Mouse (Mus musculus) lung, embryonic 15.5 days (tissue): Measurements from ENCODE around the gene Shld1. TPM values are rescaled to one million over a fixed set of nuclear protein-coding genes. Genes with fewer than 3 reads are reported as not detected.

Experiments
- ATAC-seq: fragments of 200-750 bp; cut with Nextera tagmentation; 2 replicates; pipeline ENCODE4 v1.8.0; 2017; ENCODE audit warnings: moderate number of reproducible peaks, borderline replicate concordance; ENCODE audit not compliant: low FRiP score, low TSS enrichment; ENCODE audit errors: extremely low read depth
- H3K27ac ChIP-seq: fragments of 300-500 bp; sonication (generic); 2 replicates; pipeline ENCODE4 v1.5.1; 2015; ENCODE audit warnings: moderate library complexity, mild to moderate bottlenecking, inconsistent platforms
- H3K27me3 ChIP-seq: fragments of 300-500 bp; sonication (generic); 2 replicates; pipeline ENCODE4 v1.6.1; 2015; ENCODE audit warnings: inconsistent platforms
- H3K36me3 ChIP-seq: fragments of 300-500 bp; sonication (generic); 2 replicates; pipeline ENCODE4 v1.6.1; 2015; ENCODE audit warnings: inconsistent platforms
- H3K4me1 ChIP-seq: fragments of 300-500 bp; sonication (generic); 2 replicates; pipeline ENCODE4 v1.6.1; 2015; ENCODE audit warnings: inconsistent platforms
- H3K4me2 ChIP-seq: fragments of 300-500 bp; sonication (generic); 2 replicates; pipeline ENCODE4 v1.6.1; 2015; ENCODE audit warnings: inconsistent platforms, mild to moderate bottlenecking, moderate library complexity
- H3K4me3 ChIP-seq: fragments of 300-500 bp; sonication (generic); 2 replicates; pipeline ENCODE4 v1.5.1; 2015; ENCODE audit warnings: mild to moderate bottlenecking, inconsistent platforms
- H3K9ac ChIP-seq: fragments of 300-500 bp; sonication (generic); 2 replicates; pipeline ENCODE4 v1.6.1; 2015; ENCODE audit warnings: inconsistent platforms
- H3K9me3 ChIP-seq: fragments of 300-500 bp; sonication (generic); 2 replicates; pipeline ENCODE4 v1.6.1; 2016; ENCODE audit warnings: inconsistent platforms
- WGBS: fragments of 180-500 bp; shearing (Covaris S2); methylation state at CpG from one replicate; pipeline ENCODE4 v1.1.7; 2015; 5-methylcytosine and 5-hydroxymethylcytosine counted together
- polyA plus RNA-seq: library from polyadenylated mRNA; unstranded; fragments of >200 nt; fragmentation: Nextera tagmentation; extraction: Ambion mirVana; gene quantifications from 2 replicates; pipeline ENCODE4 v1.2.1, GENCODE M21; 2015

Gene Shld1
- polyA plus RNA-seq, 1 experiment from 2014 or later: 14.2 TPM

DNA sequence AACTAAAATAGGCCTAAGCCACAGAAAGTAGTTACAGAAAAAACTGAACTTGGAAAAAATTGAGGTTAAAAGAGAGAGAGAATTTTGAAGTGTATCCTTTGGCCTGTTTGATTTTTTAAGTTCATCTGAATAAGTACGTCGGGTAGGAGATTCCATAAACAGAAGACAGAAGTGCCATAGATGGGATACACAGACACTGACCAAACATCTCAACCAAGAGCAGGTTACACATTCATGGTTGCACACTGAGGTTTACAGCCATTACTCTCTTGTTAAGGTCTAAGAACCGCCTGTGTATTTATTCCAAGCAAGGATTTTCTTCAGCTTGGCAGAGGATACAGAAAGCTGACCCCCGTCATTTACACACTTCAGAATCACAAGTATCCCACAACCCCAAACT is 94.2 kb downstream of the Shld1 start, which contains the start of gene Chgb:
Chgb (plus strand) TSS at position 301 of the 400 bp plus-strand sequence.
- peak within 1 kb of the TSS; percentile 37 for H3K4me3 ChIP-seq
- H3K27me3 ChIP-seq: peaks cover 7% of the 10 kb centered on the region
- H3K27ac ChIP-seq: no peak within 1 kb of the TSS
- no peaks in the 10 kb centered on the region for H3K9me3 ChIP-seq
- ATAC-seq: no peak
- H3K4me1 ChIP-seq: peaks cover 5% of the 10 kb centered on the region
- H3K4me2 ChIP-seq: peak within 1 kb of the TSS; percentile 73
- no peaks in the 10 kb centered on the region for H3K36me3 ChIP-seq
- no peak within 1 kb of the TSS for H3K9ac ChIP-seq
- 8% methylated on average over 4 of the region's 4 CpGs for WGBS

DNA sequence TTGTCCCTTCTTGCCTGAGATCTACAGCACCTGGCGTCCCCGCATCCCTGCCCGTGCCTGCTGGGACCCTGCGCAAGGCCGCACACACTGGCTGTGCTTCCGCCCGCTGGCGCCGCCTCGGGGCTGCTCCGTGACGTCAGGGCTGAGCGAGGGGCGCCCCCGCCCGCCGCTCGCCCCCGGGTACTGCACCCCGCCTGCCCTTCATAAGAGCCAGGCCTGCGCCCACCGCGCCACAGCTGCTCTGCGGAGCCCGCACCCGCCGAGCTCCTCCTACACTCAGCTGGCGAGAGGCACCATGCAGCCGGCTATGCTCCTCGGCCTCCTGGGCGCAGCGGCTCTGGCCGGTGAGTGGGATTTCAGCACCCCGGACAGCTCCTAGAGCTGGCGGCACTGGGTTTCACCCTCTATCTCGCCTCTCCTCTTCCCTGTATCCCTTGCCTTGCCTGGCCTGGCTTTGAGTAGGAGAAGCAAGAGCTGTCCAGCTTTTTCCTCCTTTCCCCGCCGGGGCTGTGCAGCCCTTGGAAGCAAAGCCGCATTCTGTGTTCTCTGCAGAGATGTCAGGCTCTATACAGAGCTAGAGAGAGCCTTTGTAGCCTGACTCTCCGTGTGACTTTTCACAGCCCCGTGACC is 94.8 kb downstream of the Shld1 start:
- H3K27me3 ChIP-seq: peaks cover 7% of the 10 kb centered on the region
- under 1% methylated on average over 40 of the region's 41 CpGs for WGBS
- no peak overlapping the region for H3K27ac ChIP-seq
- H3K4me2 ChIP-seq: peak overlapping the region; percentile 73
- H3K9me3 ChIP-seq: no peaks in the 10 kb centered on the region
- no peak overlapping the region for H3K9ac ChIP-seq
- peaks cover 5% of the 10 kb centered on the region for H3K4me1 ChIP-seq
- H3K36me3 ChIP-seq: no peaks in the 10 kb centered on the region
- peak; percentile 98 for ATAC-seq
- peak overlapping the region; percentile 37 for H3K4me3 ChIP-seq

DNA sequence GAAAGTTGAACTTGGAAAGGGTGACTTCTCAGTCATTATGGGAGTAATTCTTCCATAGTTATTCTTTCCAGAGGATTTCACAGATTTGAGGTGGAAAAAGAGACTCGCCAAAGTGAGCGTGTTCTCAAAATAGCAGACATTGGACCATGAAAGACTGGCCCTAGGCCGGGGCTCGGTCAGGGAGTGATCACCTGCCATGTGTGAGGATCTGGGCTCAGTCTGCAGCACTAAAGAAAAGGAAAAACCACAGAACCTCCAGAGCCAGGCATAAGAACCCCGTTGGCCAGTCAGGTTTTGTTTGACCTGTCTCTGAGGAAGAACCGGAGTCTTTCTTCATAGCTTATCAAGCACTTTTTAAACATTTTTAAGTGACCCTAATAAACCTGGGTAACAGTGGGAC is 97.3 kb downstream of the Shld1 start:
- 73% methylated on average over 6 of the region's 6 CpGs for WGBS
- ATAC-seq: no peak
- Histone ChIP-seq H3K4me2 (no peak overlapping the region), H3K4me1 (peaks cover 5% of the 10 kb centered on the region), H3K36me3 (no peaks in the 10 kb centered on the region), H3K9me3 (no peaks in the 10 kb centered on the region), H3K4me3 (no peak overlapping the region), H3K27me3 (peaks cover 7% of the 10 kb centered on the region), H3K27ac (no peak overlapping the region), H3K9ac (no peak overlapping the region)

DNA sequence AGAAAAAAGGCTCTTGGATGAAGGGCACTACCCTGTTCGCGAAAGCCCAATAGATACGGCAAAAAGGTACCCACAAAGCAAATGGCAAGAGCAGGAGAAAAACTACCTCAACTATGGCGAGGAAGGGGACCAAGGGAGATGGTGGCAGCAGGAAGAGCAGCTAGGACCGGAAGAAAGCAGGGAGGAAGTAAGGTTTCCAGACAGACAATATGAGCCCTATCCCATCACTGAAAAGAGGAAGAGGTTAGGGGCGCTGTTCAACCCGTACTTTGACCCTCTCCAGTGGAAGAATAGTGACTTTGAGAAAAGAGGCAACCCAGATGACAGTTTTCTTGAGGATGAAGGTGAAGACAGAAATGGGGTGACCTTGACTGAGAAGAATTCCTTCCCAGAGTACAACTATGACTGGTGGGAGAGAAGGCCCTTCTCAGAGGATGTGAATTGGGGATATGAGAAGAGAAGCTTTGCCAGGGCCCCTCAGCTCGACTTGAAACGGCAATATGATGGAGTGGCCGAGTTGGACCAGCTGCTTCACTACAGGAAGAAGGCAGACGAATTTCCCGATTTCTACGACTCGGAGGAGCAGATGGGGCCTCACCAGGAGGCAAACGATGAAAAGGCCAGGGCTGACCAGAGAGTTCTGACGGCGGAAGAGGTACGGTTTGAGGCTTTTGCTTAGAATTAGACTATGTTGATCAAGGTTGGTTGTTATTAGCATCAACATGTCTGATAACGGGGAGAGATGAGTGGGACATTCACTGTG is 106.9 kb downstream of the Shld1 start:
- WGBS: 76% methylated on average over 19 of the region's 19 CpGs
- H3K27me3 ChIP-seq: no peaks in the 10 kb centered on the region

DNA sequence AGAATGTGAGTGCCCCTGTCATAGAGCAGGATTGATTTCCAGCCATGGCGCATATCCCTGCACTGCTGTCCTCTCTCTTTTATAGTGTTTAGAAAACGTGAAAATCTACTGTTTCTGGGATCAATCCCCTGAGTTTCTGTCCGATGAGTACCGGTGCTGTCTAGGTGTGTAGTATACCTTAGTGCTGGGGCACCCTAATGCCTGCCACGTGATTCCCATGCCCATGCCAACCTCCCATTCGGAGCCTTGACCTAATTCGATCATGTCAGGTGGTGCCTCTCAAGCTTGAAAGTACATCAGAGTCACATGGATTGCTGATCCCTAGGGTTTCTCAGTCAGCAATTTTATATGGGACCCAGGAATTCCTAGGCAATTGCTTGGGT is 107.5 kb downstream of the Shld1 start:
- H3K36me3 ChIP-seq: no peaks in the 10 kb centered on the region
- 82% methylated on average over 7 of the region's 7 CpGs for WGBS
- no peaks in the 10 kb centered on the region for H3K9me3 ChIP-seq
- H3K4me2 ChIP-seq: no peak overlapping the region
- no peaks in the 10 kb centered on the region for H3K4me1 ChIP-seq
- no peak overlapping the region for H3K9ac ChIP-seq
- no peak overlapping the region for H3K27ac ChIP-seq
- H3K4me3 ChIP-seq: no peak overlapping the region
- no peaks in the 10 kb centered on the region for H3K27me3 ChIP-seq
- ATAC-seq: no peak

More for the DNA sequence above, 106.9 kb downstream of the Shld1 start:
- H3K4me3 ChIP-seq: no peak overlapping the region
- H3K36me3 ChIP-seq: no peaks in the 10 kb centered on the region
- no peak overlapping the region for H3K27ac ChIP-seq
- no peak for ATAC-seq
- H3K4me1 ChIP-seq: no peaks in the 10 kb centered on the region
- H3K4me2 ChIP-seq: no peak overlapping the region
- no peaks in the 10 kb centered on the region for H3K9me3 ChIP-seq
- H3K9ac ChIP-seq: no peak overlapping the region

Other genes starting within 250 kb of the Shld1 start
- 29.9 and 30.1 TPM in 2 replicates for gene Gpcpd1, start 99.2 kb upstream of the Shld1 start, polyA plus RNA-seq
- 0.52 and 1.4 TPM in 2 replicates for gene Chgb, start 94.3 kb downstream of the Shld1 start, polyA plus RNA-seq
- 24.6 and 26.4 TPM in 2 replicates for gene Trmt6, start 129.1 kb downstream of the Shld1 start, polyA plus RNA-seq
- 15.3 and 16.7 TPM in 2 replicates for gene Mcm8, start 129.2 kb downstream of the Shld1 start, polyA plus RNA-seq
- 22.6 and 23.0 TPM in 2 replicates for gene Crls1, start 159.7 kb downstream of the Shld1 start, polyA plus RNA-seq
- 5.1 and 6.8 TPM in 2 replicates for gene Lrrn4, start 194.0 kb downstream of the Shld1 start, polyA plus RNA-seq